Mouse (Mus musculus) stomach, embryonic 15.5 days (tissue): Measurements from ENCODE around the gene Mysm1. TPM values are rescaled to one million over a fixed set of nuclear protein-coding genes. Genes with fewer than 3 reads are reported as not detected.

Source experiments
- ATAC-seq: fragments of 200-750 bp; cut with Nextera tagmentation; 2 replicates; pipeline ENCODE4 v1.8.0; 2017; ENCODE audit warnings: low read depth, moderate number of reproducible peaks, moderate TSS enrichment; ENCODE audit not compliant: insufficient read depth, low FRiP score
- H3K27ac ChIP-seq: fragments of 300-500 bp; sonication (generic); 2 replicates; pipeline ENCODE4 v1.5.1; 2015; ENCODE audit warnings: mild to moderate bottlenecking, inconsistent platforms
- H3K27me3 ChIP-seq: fragments of 300-500 bp; sonication (generic); replicated peaks from 2 replicates; pipeline ENCODE4 v1.6.1; 2015; ENCODE audit warnings: inconsistent platforms
- H3K36me3 ChIP-seq: fragments of 300-500 bp; sonication (generic); 2 replicates; pipeline ENCODE4 v1.6.1; 2015; ENCODE audit warnings: inconsistent platforms
- H3K4me1 ChIP-seq: fragments of 300-500 bp; sonication (generic); 2 replicates; pipeline ENCODE4 v1.6.1; 2015; ENCODE audit warnings: inconsistent platforms
- H3K4me2 ChIP-seq: fragments of 300-500 bp; sonication (generic); 2 replicates; pipeline ENCODE4 v1.6.1; 2015; ENCODE audit warnings: mild to moderate bottlenecking, inconsistent platforms
- H3K4me3 ChIP-seq: fragments of 300-500 bp; sonication (generic); replicated peaks from 2 replicates; pipeline ENCODE4 v1.5.1; 2015; ENCODE audit warnings: inconsistent platforms
- H3K9ac ChIP-seq: fragments of 300-500 bp; sonication (generic); 2 replicates; pipeline ENCODE4 v1.6.1; 2015; ENCODE audit warnings: inconsistent platforms
- H3K9me3 ChIP-seq: fragments of 300-500 bp; sonication (generic); 2 replicates; pipeline ENCODE4 v1.6.1; 2016; ENCODE audit warnings: inconsistent platforms
- WGBS: fragments of 180-500 bp; shearing (Covaris S2); methylation state at CpG from one replicate; pipeline ENCODE4 v1.1.7; 2015; 5-methylcytosine and 5-hydroxymethylcytosine counted together
- polyA plus RNA-seq: library from polyadenylated mRNA; unstranded; fragments of >200 nt; fragmentation: Nextera tagmentation; extraction: Ambion mirVana; gene quantifications from 2 replicates; pipeline ENCODE4 v1.2.1, GENCODE M21; 2015

Mysm1 gene
- polyA plus RNA-seq, 1 experiment from 2014 or later = 31.9 TPM

- no peaks in the 10 kb centered on the region for H3K9me3 ChIP-seq
- ATAC-seq = no peak
- 43% methylated on average over 3 of the region's 3 CpGs for WGBS
These were observed 77.1 kb downstream of the Mysm1 start for GRCm38 (mm10) chr4:94901780-94902179.

GRCm38 (mm10) chr4:94900744-94901143 is 78.2 kb downstream of the Mysm1 start:
- no peaks in the 10 kb centered on the region for H3K36me3 ChIP-seq
- 16% methylated on average over 2 of the region's 2 CpGs for WGBS
- no peak overlapping the region for H3K4me3 ChIP-seq
- no peak for ATAC-seq
- H3K4me2 ChIP-seq = no peak overlapping the region
- H3K27ac ChIP-seq = no peak overlapping the region
- no peaks in the 10 kb centered on the region for H3K9me3 ChIP-seq
- no peak overlapping the region for H3K9ac ChIP-seq
- H3K4me1 ChIP-seq = no peaks in the 10 kb centered on the region
- H3K27me3 ChIP-seq = no peaks in the 10 kb centered on the region

More at GRCm38 (mm10) chr4:94901780-94902179, 77.1 kb downstream of the Mysm1 start:
- no peak overlapping the region for H3K4me2 ChIP-seq
- no peak overlapping the region for H3K4me3 ChIP-seq
- H3K27me3 ChIP-seq = no peaks in the 10 kb centered on the region
- no peaks in the 10 kb centered on the region for H3K36me3 ChIP-seq
- H3K27ac ChIP-seq = no peak overlapping the region
- H3K9ac ChIP-seq = no peak overlapping the region
- H3K4me1 ChIP-seq = no peaks in the 10 kb centered on the region

Other genes with a start within 250 kb of the Mysm1 start
- gene Tek, start 239.8 kb downstream of the Mysm1 start, polyA plus RNA-seq = 11.5 TPM in 2 replicates
- 0.12 TPM in 1 of 2 replicates, not detected in the other for gene Eqtn, start 50.3 kb downstream of the Mysm1 start, polyA plus RNA-seq
- 102 and 103 TPM in 2 replicates for gene Jun, start 73.1 kb upstream of the Mysm1 start, polyA plus RNA-seq